Mouse (Mus musculus) hindlimb bud, embryonic 11.5 days (tissue): ENCODE data around the gene Ckb.

ENCODE experiments used
- DNase-seq: peaks from one replicate; pipeline ENCODE4 v3.0.0-alpha.2; 2012; ENCODE audit warnings: low read depth, low spot score; ENCODE audit errors: extremely low spot score

Ckb gene

GRCm38 (mm10) chr12:111692899-111693298, 20.8 kb upstream of the Ckb start:
- DNase-seq: no peak

GRCm38 (mm10) chr12:111691346-111691872, 19.3 kb upstream of the Ckb start:
- DNase-seq: no peak

GRCm38 (mm10) chr12:111689426-111689825, 17.3 kb upstream of the Ckb start:
- no peak for DNase-seq

- DNase-seq: no peak
Measured at GRCm38 (mm10) chr12:111688069-111688428, 15.9 kb upstream of the Ckb start.

GRCm38 (mm10) chr12:111687350-111688068, 15.4 kb upstream of the Ckb start:
- no peak for DNase-seq

GRCm38 (mm10) chr12:111686390-111686789, 14.3 kb upstream of the Ckb start:
- no peak for DNase-seq

GRCm38 (mm10) chr12:111682806-111683205, 10.7 kb upstream of the Ckb start:
- no peak for DNase-seq

- no peak for DNase-seq
Measured at GRCm38 (mm10) chr12:111682003-111682402, 9.9 kb upstream of the Ckb start.

GRCm38 (mm10) chr12:111681305-111681704, 9.2 kb upstream of the Ckb start:
- DNase-seq: no peak

- no peak for DNase-seq
Measured at GRCm38 (mm10) chr12:111680661-111681060, 8.5 kb upstream of the Ckb start.

GRCm38 (mm10) chr12:111678997-111679396, 6.9 kb upstream of the Ckb start:
- no peak for DNase-seq

GRCm38 (mm10) chr12:111678670-111678933, 6.5 kb upstream of the Ckb start:
- DNase-seq: no peak

GRCm38 (mm10) chr12:111677882-111678669, 5.9 kb upstream of the Ckb start, which contains the start of gene Trmt61a:
Gene Trmt61a (plus strand): TSS chr12:111678105.
- DNase-seq: peak; percentile 76

- DNase-seq: no peak
Measured at GRCm38 (mm10) chr12:111677421-111677820, 5.3 kb upstream of the Ckb start.

GRCm38 (mm10) chr12:111675797-111676580, 3.9 kb upstream of the Ckb start:
- no peak for DNase-seq

- DNase-seq: no peak
Measured at GRCm38 (mm10) chr12:111674850-111675486, 2.8 kb upstream of the Ckb start.

GRCm38 (mm10) chr12:111672581-111672980, 443 bp upstream of the Ckb start:
- no peak for DNase-seq

GRCm38 (mm10) chr12:111671431-111671902, 671 bp downstream of the Ckb start:
- no peak for DNase-seq

- no peak for DNase-seq
Measured at GRCm38 (mm10) chr12:111670976-111671375, 1.2 kb downstream of the Ckb start.

- no peak for DNase-seq
Measured at GRCm38 (mm10) chr12:111670371-111670971, 1.7 kb downstream of the Ckb start.

GRCm38 (mm10) chr12:111669961-111670360, 2.2 kb downstream of the Ckb start:
- DNase-seq: no peak
